Mouse (Mus musculus) hindbrain, postnatal 0 days (tissue): Measurements from ENCODE around the gene Acacb. TPM values are rescaled to one million over a fixed set of nuclear protein-coding genes. Genes with fewer than 3 reads are reported as not detected.

Experiments
- ATAC-seq: fragments of 200-750 bp; cut with Nextera tagmentation; 2 replicates; pipeline ENCODE4 v1.8.0; 2017; ENCODE audit warnings: mild to moderate bottlenecking, moderate TSS enrichment, moderate library complexity
- DNase-seq: peaks from one replicate; pipeline ENCODE4 v3.0.0-alpha.2; 2015; ENCODE audit warnings: low spot score
- H3K27ac ChIP-seq: fragments of 300-500 bp; sonication (generic); 2 replicates; pipeline ENCODE4 v1.5.1; 2014; ENCODE audit warnings: mild to moderate bottlenecking
- H3K27me3 ChIP-seq: fragments of 300-500 bp; sonication (generic); 2 replicates; pipeline ENCODE4 v1.6.1; 2014; ENCODE audit warnings: low read length, mixed read lengths; ENCODE audit not compliant: insufficient read depth
- H3K36me3 ChIP-seq: fragments of 300-500 bp; sonication (generic); 2 replicates; pipeline ENCODE4 v1.6.1; 2014; ENCODE audit warnings: low read length, mixed read lengths; ENCODE audit not compliant: insufficient read depth
- H3K4me1 ChIP-seq: fragments of 300-500 bp; sonication (generic); 2 replicates; pipeline ENCODE4 v1.6.1; 2014; ENCODE audit warnings: antibody characterized with exemption, low read length, mixed read lengths; ENCODE audit not compliant: insufficient read depth
- H3K4me2 ChIP-seq: fragments of 300-500 bp; sonication (generic); 2 replicates; pipeline ENCODE4 v1.6.1; 2014; ENCODE audit warnings: low read depth, mild to moderate bottlenecking, low read length, moderate library complexity, mixed read lengths
- H3K4me3 ChIP-seq: fragments of 300-500 bp; sonication (generic); 2 replicates; pipeline ENCODE4 v1.5.1; 2014; ENCODE audit warnings: low read length
- H3K9ac ChIP-seq: fragments of 300-500 bp; sonication (generic); replicated peaks from 2 replicates; pipeline ENCODE4 v1.6.1; 2014; ENCODE audit warnings: mild to moderate bottlenecking, low read length, moderate library complexity, mixed read lengths
- H3K9me3 ChIP-seq: fragments of 300-500 bp; sonication (generic); 2 replicates; pipeline ENCODE4 v1.6.1; 2016; ENCODE audit warnings: low read length, mixed read lengths
- CTCF ChIP-seq: IDR thresholded peaks from 2 replicates; pipeline ENCODE4 v1.5.1; 2016; ENCODE audit warnings: antibody characterized with exemption, control low read depth, low read depth
- WGBS: fragments of 180-500 bp; shearing (Covaris S2); extraction: QIAGEN DNeasy Blood & Tissue Kit; methylation state at CpG from one replicate; pipeline ENCODE4 v1.1.7; 2014; 5-methylcytosine and 5-hydroxymethylcytosine counted together
- polyA plus RNA-seq: library from polyadenylated mRNA; unstranded; fragments of >200 nt; fragmentation: Nextera tagmentation; extraction: Ambion mirVana; gene quantifications from 2 replicates; pipeline ENCODE4 v1.2.1, GENCODE M21; 2015
- total RNA-seq: library from RNA; depleted of rRNA; stranded (reverse); fragments of >200 nt; gene quantifications from 2 replicates; pipeline ENCODE4 v1.2.3, GENCODE M21; 2014

Gene Acacb
- total and polyA plus RNA-seq, 2 experiments from 2014 or later = 6.1 to 7.0 TPM

DNA sequence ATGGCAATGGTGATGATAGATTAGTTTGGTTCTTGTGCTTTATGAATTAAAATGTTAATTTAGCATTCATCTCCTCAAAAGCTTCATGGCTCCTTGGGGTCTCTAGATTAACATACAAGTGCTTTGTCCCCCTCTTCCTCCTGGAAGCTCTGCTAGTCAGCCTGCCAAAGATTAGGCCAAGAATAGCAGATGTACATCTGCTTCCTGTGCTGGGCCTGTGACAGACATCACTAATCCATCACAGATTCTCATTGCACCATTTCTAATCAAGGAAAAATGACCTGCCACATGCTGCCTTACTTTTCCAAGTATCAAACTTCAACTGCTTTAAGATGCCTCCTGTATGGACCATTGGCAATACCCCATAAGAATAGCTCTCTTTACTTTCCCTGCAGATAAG, 115.2 kb downstream of the Acacb start:
- Histone ChIP-seq H3K27me3 (no peaks in the 10 kb centered on the region), H3K9me3 (no peaks in the 10 kb centered on the region), H3K4me2 (no peak overlapping the region), H3K4me3 (no peak overlapping the region), H3K9ac (no peak overlapping the region), H3K36me3 (no peaks in the 10 kb centered on the region), H3K27ac (no peak overlapping the region), H3K4me1 (no peaks in the 10 kb centered on the region)
- TF ChIP-seq CTCF = no peak
- DNase-seq = no peak
- no peak for ATAC-seq

DNA sequence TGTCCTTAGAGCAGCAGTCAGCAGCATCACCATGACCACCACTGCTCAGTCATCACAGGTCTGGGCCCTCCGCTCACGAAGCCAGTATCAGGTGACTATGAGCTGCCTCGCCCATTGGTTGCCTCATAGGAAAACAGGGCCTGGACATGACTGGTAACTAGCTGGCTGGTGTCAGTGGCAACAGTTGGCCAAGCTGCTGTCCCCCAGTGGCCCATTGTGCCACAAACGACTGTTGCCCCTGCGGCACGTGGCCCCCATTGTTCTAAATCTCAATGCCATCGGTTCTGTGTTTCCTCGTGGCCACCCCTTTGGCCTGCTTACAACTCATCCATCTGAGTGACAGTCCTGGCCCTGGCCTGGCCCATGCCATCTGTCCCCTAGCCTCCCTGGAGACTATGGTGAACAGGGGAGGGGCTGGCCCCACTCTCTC, 117.7 kb downstream of the Acacb start:
- Histone ChIP-seq H3K4me1 (no peaks in the 10 kb centered on the region), H3K4me3 (no peak overlapping the region), H3K9me3 (no peaks in the 10 kb centered on the region), H3K4me2 (no peak overlapping the region), H3K36me3 (no peaks in the 10 kb centered on the region), H3K27ac (no peak overlapping the region), H3K9ac (no peak overlapping the region), H3K27me3 (no peaks in the 10 kb centered on the region)
- peak; percentile 31 for TF ChIP-seq CTCF
- ATAC-seq (peak; percentile 93), DNase-seq (peak; percentile 86)
- 27% methylated on average over 8 of the region's 8 CpGs for WGBS

- Histone ChIP-seq H3K4me3 (no peak overlapping the region), H3K27ac (no peak overlapping the region), H3K9ac (no peak overlapping the region), H3K27me3 (no peaks in the 10 kb centered on the region), H3K4me2 (no peak overlapping the region), H3K9me3 (no peaks in the 10 kb centered on the region), H3K4me1 (no peaks in the 10 kb centered on the region), H3K36me3 (no peaks in the 10 kb centered on the region)
- no peak for TF ChIP-seq CTCF
- ATAC-seq = no peak
- WGBS = 68% methylated on average over 8 of the region's 8 CpGs
- DNase-seq = no peak
These were observed 118.5 kb downstream of the Acacb start for GRCm38 (mm10) chr5:114264791-114265190.

DNA sequence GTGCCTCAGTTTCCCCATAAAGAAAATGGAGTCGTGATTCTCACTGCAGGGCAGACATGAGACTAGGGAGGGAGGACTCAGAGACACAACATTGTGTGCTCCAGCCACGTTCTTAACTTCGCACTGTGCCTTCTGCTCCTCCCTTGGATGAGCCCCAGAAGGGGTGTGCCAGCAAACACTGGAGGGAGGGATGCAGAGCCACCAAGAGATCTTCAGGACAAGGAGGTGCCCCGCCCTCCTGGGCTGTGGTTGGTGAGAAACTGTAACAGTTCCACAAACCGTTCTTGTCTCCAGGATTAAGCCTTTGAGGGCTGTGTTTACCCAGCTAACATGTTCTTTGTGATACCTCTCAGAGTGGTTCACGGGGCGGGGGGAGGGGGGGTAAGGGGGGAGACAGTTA, 122.3 kb downstream of the Acacb start:
- peak; percentile 60 for DNase-seq
- Histone ChIP-seq H3K9me3 (no peaks in the 10 kb centered on the region), H3K27ac (no peak overlapping the region), H3K4me3 (no peak overlapping the region), H3K4me2 (no peak overlapping the region), H3K36me3 (no peaks in the 10 kb centered on the region), H3K9ac (no peak overlapping the region), H3K4me1 (no peaks in the 10 kb centered on the region), H3K27me3 (peaks cover 22% of the 10 kb centered on the region)
- 31% methylated on average over 7 of the region's 7 CpGs for WGBS
- no peak for ATAC-seq
- no peak for TF ChIP-seq CTCF

DNA sequence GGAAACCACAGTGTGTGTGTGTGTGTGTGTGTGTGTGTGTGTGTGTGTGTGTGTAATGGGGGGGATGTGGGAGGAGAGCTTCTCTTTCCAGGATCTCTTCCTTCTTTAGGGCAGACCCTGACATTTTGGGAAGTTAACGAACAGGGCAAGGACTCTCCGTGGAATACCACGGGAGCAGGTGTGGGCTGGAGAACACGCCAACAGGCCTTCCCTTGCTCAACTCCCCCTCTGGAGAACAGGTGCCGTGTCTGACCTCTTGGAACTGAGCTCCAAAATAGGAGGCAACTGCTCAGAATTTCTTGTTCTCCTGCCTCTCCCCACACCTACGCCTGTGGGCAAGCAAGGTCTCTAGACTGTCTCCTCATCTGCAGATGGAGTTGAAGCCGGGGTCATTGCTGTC, 123.2 kb downstream of the Acacb start:
- H3K27me3 ChIP-seq = peaks cover 31% of the 10 kb centered on the region
- H3K9ac ChIP-seq = no peak overlapping the region
- H3K4me3 ChIP-seq = no peak overlapping the region
- 67% methylated on average over 7 of the region's 7 CpGs for WGBS
- no peaks in the 10 kb centered on the region for H3K36me3 ChIP-seq
- ATAC-seq (no peak), DNase-seq (no peak)
- H3K9me3 ChIP-seq = no peaks in the 10 kb centered on the region
- no peak overlapping the region for H3K27ac ChIP-seq
- no peak for TF ChIP-seq CTCF
- H3K4me1 ChIP-seq = no peaks in the 10 kb centered on the region
- H3K4me2 ChIP-seq = no peak overlapping the region

DNA sequence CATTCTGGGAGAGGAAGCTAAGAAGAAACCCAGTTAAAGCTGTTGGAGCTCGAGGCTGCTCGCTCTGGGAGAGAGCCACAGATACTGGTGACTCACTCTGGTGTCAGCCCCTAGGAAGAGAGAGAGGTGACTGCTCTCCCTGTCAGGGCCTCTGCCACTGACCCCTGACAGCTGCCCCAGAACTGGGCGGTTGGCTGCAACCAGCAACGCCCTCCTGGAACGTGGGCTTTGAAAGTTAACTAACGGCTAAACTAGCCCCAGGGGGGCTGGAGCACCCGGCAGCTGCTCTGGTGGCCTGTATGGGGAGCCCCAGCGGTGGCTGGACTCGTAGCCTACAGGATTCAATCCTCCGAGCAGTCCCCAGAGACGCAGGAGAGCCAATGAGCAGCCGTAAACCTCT, 123.6 kb downstream of the Acacb start:
- DNase-seq = no peak
- Histone ChIP-seq H3K9ac (no peak overlapping the region), H3K4me2 (no peak overlapping the region), H3K27me3 (peaks cover 36% of the 10 kb centered on the region), H3K9me3 (no peaks in the 10 kb centered on the region), H3K4me1 (no peaks in the 10 kb centered on the region), H3K4me3 (no peak overlapping the region), H3K36me3 (no peaks in the 10 kb centered on the region), H3K27ac (no peak overlapping the region)
- 19% methylated on average over 12 of the region's 12 CpGs for WGBS
- TF ChIP-seq CTCF = no peak
- no peak for ATAC-seq

DNA sequence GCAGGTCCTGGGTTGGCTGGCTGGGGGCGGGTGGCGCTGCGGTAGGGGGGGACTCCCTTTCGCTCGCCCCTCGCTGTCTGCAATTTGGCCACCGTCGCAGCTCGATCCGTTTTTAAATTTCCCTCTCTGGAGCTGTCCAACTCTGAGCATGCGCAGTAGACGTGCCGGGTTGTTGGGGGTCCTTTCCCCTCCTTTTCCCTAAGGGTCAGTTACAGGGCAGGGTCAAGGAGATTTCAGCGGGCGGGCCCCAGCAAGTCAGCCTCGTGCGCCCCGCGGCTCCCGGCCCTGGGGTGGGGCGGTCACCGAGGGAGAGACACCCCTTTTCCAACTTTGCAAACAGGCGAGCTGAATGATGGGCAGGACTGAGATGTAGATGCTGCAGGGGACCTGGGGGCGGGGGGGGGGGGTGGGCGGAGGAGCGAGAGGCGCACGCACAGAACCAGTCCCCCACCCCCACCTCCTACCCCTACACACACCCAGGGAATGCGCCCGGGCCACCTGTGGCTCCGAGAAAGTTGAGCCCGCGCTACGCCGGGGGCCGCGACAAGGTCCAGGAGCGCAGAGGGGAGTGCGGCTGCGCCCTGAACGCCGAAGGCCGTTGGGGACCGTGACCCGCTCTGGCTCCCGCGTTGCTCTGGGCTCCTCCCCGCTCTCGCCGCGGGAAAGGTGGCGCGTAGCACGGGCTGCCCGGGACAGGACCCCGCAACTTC, 127.5 kb downstream of the Acacb start, which contains the start of gene Foxn4:
TSS of gene Foxn4 (minus strand) at position 115 of the 710 bp plus-strand sequence.
- under 1% methylated on average over 35 of the region's 56 CpGs for WGBS
- H3K9ac ChIP-seq = no peak within 1 kb of the TSS
- H3K27me3 ChIP-seq = peaks cover 59% of the 10 kb centered on the region
- no peaks in the 10 kb centered on the region for H3K36me3 ChIP-seq
- no peak for TF ChIP-seq CTCF
- H3K27ac ChIP-seq = no peak within 1 kb of the TSS
- H3K4me1 ChIP-seq = no peaks in the 10 kb centered on the region
- no peaks in the 10 kb centered on the region for H3K9me3 ChIP-seq
- peak within 1 kb of the TSS; percentile 38 for H3K4me3 ChIP-seq
- ATAC-seq = peak; percentile 25; the same call in 1 of the 2 replicates
- peak; percentile 55 for DNase-seq
- peak within 1 kb of the TSS; percentile 64 for H3K4me2 ChIP-seq
